ENCODE assay signal across 9 mouse cellular contexts in the genomic region with DNA sequence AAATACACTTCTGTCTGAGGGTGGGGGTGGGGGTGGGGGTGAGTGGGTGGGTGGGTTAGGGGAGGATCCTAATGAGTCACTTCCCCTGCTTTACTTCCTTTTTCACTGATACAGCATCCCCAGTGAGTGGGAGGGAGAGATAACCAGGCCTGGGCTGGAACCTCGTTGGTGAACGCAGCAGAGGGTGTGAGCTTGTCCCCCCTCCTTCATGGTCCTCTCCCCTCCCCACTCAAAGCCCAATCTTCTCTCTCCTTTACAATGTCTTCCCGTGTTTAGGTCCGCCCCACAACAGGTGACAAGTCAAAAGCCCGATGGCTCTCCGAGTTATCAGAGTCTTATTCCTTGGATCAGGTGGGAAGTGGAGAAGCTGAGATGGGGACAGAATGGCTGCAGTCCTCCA.
A peak's percentile ranks its signal among the peaks of the same experiment; 100 is the strongest.
DNase-seq lines count a peak whose midpoint lies in the region; ATAC-seq lines count a peak whose summit lies in the region.
"Had no signal": no experiment of that assay in that cellular context is flagged by ENCODE, and none has a peak within 500 bp of the region (broad histone marks: within the 10 kb centered on the region; RNA-seq: fewer than 3 reads in every experiment).

No protein-coding gene starts in this region.

- DNase-seq in thymus, postnatal 36 days, result peak; percentile 41 to 53
- no peak for DNase-seq in cerebellum, adult 9-10 months
- no peak for DNase-seq in ovary, postnatal 36 days (ENCODE audit: low spot score)
- DNase-seq: embryo, embryonic 11 days had no signal

- H3K4me2 ChIP-seq in neural tube, embryonic 13.5 days, result no peak overlapping the region
- no peak overlapping the region for H3K4me2 ChIP-seq in neural tube, embryonic 15.5 days
- no peak overlapping the region for H3K4me2 ChIP-seq in kidney, embryonic 14.5 days (replicated peaks; ENCODE audit: low read depth, low read length)

- 72% methylated on average over 6 of the region's 6 CpGs for WGBS in neural tube, embryonic 13.5 days
- WGBS in neural tube, embryonic 15.5 days, result 78% methylated on average over 6 of the region's 6 CpGs
- WGBS in kidney, embryonic 14.5 days, result 46% methylated on average over 6 of the region's 6 CpGs

- H3K27ac ChIP-seq in neural tube, embryonic 13.5 days (replicated peaks), result 0 out of 2 replicates have a peak overlapping the region, but pooled peaks have one; percentile 9
- H3K27ac ChIP-seq in neural tube, embryonic 15.5 days (replicated peaks), result no peak overlapping the region
- H3K27ac ChIP-seq in kidney, embryonic 14.5 days (ENCODE audit: low read depth, low read length), result no peak overlapping the region

- H3K9me3 ChIP-seq in neural tube, embryonic 13.5 days, result no peaks in the 10 kb centered on the region
- H3K9me3 ChIP-seq in neural tube, embryonic 15.5 days (replicated peaks), result no peaks in the 10 kb centered on the region
- no peaks in the 10 kb centered on the region for H3K9me3 ChIP-seq in kidney, embryonic 14.5 days (ENCODE audit: control insufficient read depth, low read length)

- H3K9ac ChIP-seq in neural tube, embryonic 13.5 days, result no peak overlapping the region
- H3K9ac ChIP-seq in neural tube, embryonic 15.5 days (replicated peaks), result no peak overlapping the region
- H3K9ac ChIP-seq in kidney, embryonic 14.5 days (ENCODE audit: low read depth, low read length), result no peak overlapping the region

- no peak for ATAC-seq in neural tube, embryonic 13.5 days (ENCODE audit: low read depth)
- ATAC-seq in neural tube, embryonic 15.5 days (ENCODE audit: low FRiP score), result no peak
- peak; percentile 45 for ATAC-seq in erythroblast, adult 5-6 weeks (replicated peaks; ENCODE audit: low FRiP score, poor library complexity, severe bottlenecking)
- ATAC-seq in megakaryocyte-erythroid progenitor cell, adult 5-6 weeks (replicated peaks; ENCODE audit: low FRiP score, low TSS enrichment, poor library complexity, severe bottlenecking), result peak; percentile 42
- no peak for ATAC-seq in kidney, embryonic 14.5 days (ENCODE audit: low FRiP score, low TSS enrichment)

- no peaks in the 10 kb centered on the region for H3K27me3 ChIP-seq in neural tube, embryonic 13.5 days
- no peaks in the 10 kb centered on the region for H3K27me3 ChIP-seq in neural tube, embryonic 15.5 days (replicated peaks)
- no peaks in the 10 kb centered on the region for H3K27me3 ChIP-seq in kidney, embryonic 14.5 days (ENCODE audit: control insufficient read depth, insufficient read depth, low read length)

- peaks cover 33% of the 10 kb centered on the region for H3K4me1 ChIP-seq in neural tube, embryonic 13.5 days (replicated peaks)
- H3K4me1 ChIP-seq in neural tube, embryonic 15.5 days, result peaks cover 30% of the 10 kb centered on the region
- H3K4me1 ChIP-seq in kidney, embryonic 14.5 days (ENCODE audit: control insufficient read depth, insufficient read depth, low read length), result peaks cover 3% of the 10 kb centered on the region; the same call in 1 of the 2 replicates

- no peak overlapping the region for H3K4me3 ChIP-seq in neural tube, embryonic 13.5 days
- H3K4me3 ChIP-seq in neural tube, embryonic 15.5 days (replicated peaks), result no peak overlapping the region
- H3K4me3 ChIP-seq in kidney, embryonic 14.5 days (ENCODE audit: low read length), result no peak overlapping the region

- no peaks in the 10 kb centered on the region for H3K36me3 ChIP-seq in neural tube, embryonic 13.5 days
- no peaks in the 10 kb centered on the region for H3K36me3 ChIP-seq in neural tube, embryonic 15.5 days
- no peaks in the 10 kb centered on the region for H3K36me3 ChIP-seq in kidney, embryonic 14.5 days (ENCODE audit: control insufficient read depth, insufficient read depth, low read length)

Comparison
In these comparisons a context has a peak if more than half of its experiments do, and no peak if none do; other contexts are left out.
1. ATAC-seq: peak in erythroblast, adult 5-6 weeks (single experiment) and megakaryocyte-erythroid progenitor cell, adult 5-6 weeks (single experiment); none in neural tube, embryonic 13.5 days (single experiment), neural tube, embryonic 15.5 days (single experiment) and kidney, embryonic 14.5 days (single experiment).
2. DNase-seq: peak in thymus, postnatal 36 days (2 of 2); none in cerebellum, adult 9-10 months (single experiment) and ovary, postnatal 36 days (single experiment).